Mouse (Mus musculus) MEL (cell line): ENCODE results near the gene Syp. TPM values are rescaled to one million over a fixed set of nuclear protein-coding genes. Genes with fewer than 3 reads are reported as not detected.

Source experiments
- DNase-seq: peaks from one replicate; pipeline ENCODE4 v3.0.0; 2011; ENCODE audit warnings: low read depth, low spot score
- H3K27ac ChIP-seq: 2 replicates; pipeline ENCODE4 v1.5.1; 2012; ENCODE audit warnings: low read depth, mild to moderate bottlenecking, control low read depth, low read length, moderate library complexity; ENCODE audit not compliant: control insufficient read depth
- H3K27me3 ChIP-seq, 2 experiments: fragments of 150-350 bp in 1 of 2; sonication (generic) in 1 of 2; 2 replicates each; pipeline ENCODE4 v1.6.1; 2012; ENCODE audit warnings: low read length in 2 of 2, mild to moderate bottlenecking in 2 of 2, improper control_type of control experiment in 1 of 2, moderate library complexity in 1 of 2; ENCODE audit not compliant: insufficient read depth in 2 of 2, control insufficient read depth in 1 of 2
- H3K36me3 ChIP-seq, 2 experiments: 2 replicates each; pipeline ENCODE4 v1.6.1; 2012 to 2014; ENCODE audit warnings: low read length in 2 of 2, improper control_type of control experiment in 1 of 2, inconsistent platforms in 1 of 2, mild to moderate bottlenecking in 1 of 2; ENCODE audit not compliant: insufficient read depth in 2 of 2, control insufficient read depth in 1 of 2
- H3K4me1 ChIP-seq, 2 experiments: fragments of 150-350 bp in 1 of 2; sonication (generic) in 1 of 2; 2 replicates each; pipeline ENCODE4 v1.6.1; 2012; ENCODE audit warnings: low read length in 2 of 2, improper control_type of control experiment in 1 of 2, mild to moderate bottlenecking in 1 of 2; ENCODE audit not compliant: insufficient read depth in 2 of 2, control insufficient read depth in 1 of 2
- H3K4me3 ChIP-seq, 2 experiments: fragments of 150-350 bp in 1 of 2; sonication (generic) in 1 of 2; 2 replicates each; pipeline ENCODE4 v1.5.1; 2012; ENCODE audit warnings: low read depth in 2 of 2, low read length in 2 of 2, mild to moderate bottlenecking in 2 of 2, moderate library complexity in 2 of 2, control low read depth in 1 of 2, improper control_type of control experiment in 1 of 2; ENCODE audit not compliant: control insufficient read depth in 1 of 2, insufficient read depth in 1 of 2
- H3K79me2 ChIP-seq: 2 replicates; pipeline ENCODE4 v1.6.1; 2012; ENCODE audit warnings: mild to moderate bottlenecking, low read length, moderate library complexity; ENCODE audit not compliant: control insufficient read depth, poor library complexity, insufficient read depth
- H3K9ac ChIP-seq: 2 replicates; pipeline ENCODE4 v1.6.1; 2012; ENCODE audit warnings: low read depth, mild to moderate bottlenecking, control low read depth, low read length, moderate library complexity; ENCODE audit not compliant: control insufficient read depth, poor library complexity, severe bottlenecking
- H3K9me3 ChIP-seq: fragments of 150-350 bp; sonication (generic); replicated peaks from 2 replicates; pipeline ENCODE4 v1.6.1; 2012; ENCODE audit warnings: mild to moderate bottlenecking, low read length, improper control_type of control experiment, moderate library complexity; ENCODE audit not compliant: insufficient read depth
- BHLHE40 ChIP-seq: IDR thresholded peaks from 2 replicates; pipeline ENCODE4 v1.6.1; 2012; ENCODE audit warnings: low read depth, mild to moderate bottlenecking, inconsistent platforms, low read length, improper control_type of control experiment, borderline replicate concordance
- CHD1 ChIP-seq: IDR thresholded peaks from 2 replicates; pipeline ENCODE4 v1.6.1; 2012; ENCODE audit warnings: low read depth, mild to moderate bottlenecking, inconsistent platforms, low read length, improper control_type of control experiment
- CHD2 ChIP-seq: IDR thresholded peaks from 2 replicates; pipeline ENCODE4 v1.6.1; 2011; ENCODE audit warnings: low read length, improper control_type of control experiment
- CTCF ChIP-seq, 3 experiments: IDR thresholded peaks in 2 of 3; conservative IDR thresholded peaks in 1 of 3; 2 replicates each; pipeline ENCODE4 v1.5.1; 2011 to 2012; ENCODE audit warnings: low read length in 3 of 3, low read depth in 2 of 3, mild to moderate bottlenecking in 2 of 3, improper control_type of control experiment in 1 of 3, inconsistent platforms in 1 of 3, mixed read lengths in 1 of 3, moderate library complexity in 1 of 3; ENCODE audit not compliant: control insufficient read depth in 1 of 3, insufficient read depth in 1 of 3, poor library complexity in 1 of 3, severe bottlenecking in 1 of 3
- E2F4 ChIP-seq: IDR thresholded peaks from 2 replicates; pipeline ENCODE4 v1.6.1; 2011; ENCODE audit warnings: low read depth, low read length, improper control_type of control experiment, borderline replicate concordance
- ELF1 ChIP-seq: IDR thresholded peaks from 2 replicates; pipeline ENCODE4 v1.6.1; 2014; ENCODE audit warnings: low read depth, mild to moderate bottlenecking, inconsistent platforms, low read length, improper control_type of control experiment, moderate library complexity
- EP300 ChIP-seq, 2 experiments: IDR thresholded peaks; 2 replicates each; pipeline ENCODE4 v1.6.1; 2011; ENCODE audit warnings: improper control_type of control experiment in 2 of 2, low read length in 2 of 2, low read depth in 1 of 2, mild to moderate bottlenecking in 1 of 2
- GABPA ChIP-seq: IDR thresholded peaks from 2 replicates; pipeline ENCODE4 v1.6.1; 2012; ENCODE audit warnings: low read depth, mild to moderate bottlenecking, inconsistent platforms, low read length, improper control_type of control experiment, moderate library complexity
- GATA1 ChIP-seq: IDR thresholded peaks from 2 replicates; pipeline ENCODE4 v1.6.1; 2011; ENCODE audit warnings: low read depth, low read length, improper control_type of control experiment
- HCFC1 ChIP-seq: IDR thresholded peaks from 2 replicates; pipeline ENCODE4 v1.6.1; 2012; ENCODE audit warnings: low read depth, mild to moderate bottlenecking, inconsistent platforms, low read length, improper control_type of control experiment, moderate library complexity
- JUND ChIP-seq: IDR thresholded peaks from 2 replicates; pipeline ENCODE4 v1.6.1; 2011; ENCODE audit warnings: low read depth, mild to moderate bottlenecking, improper control_type of control experiment, low read length
- KAT2A ChIP-seq: conservative IDR thresholded peaks from 2 replicates; pipeline ENCODE4 v1.6.1; 2012; ENCODE audit warnings: low read depth, low read length, improper control_type of control experiment, inconsistent platforms
- MAFK ChIP-seq: IDR thresholded peaks from 2 replicates; pipeline ENCODE4 v1.6.1; 2011; ENCODE audit warnings: low read depth, mild to moderate bottlenecking, low read length, improper control_type of control experiment, borderline replicate concordance
- MAX ChIP-seq: IDR thresholded peaks from 2 replicates; pipeline ENCODE4 v1.6.1; 2011; ENCODE audit warnings: low read length, improper control_type of control experiment
- MAZ ChIP-seq: IDR thresholded peaks from 2 replicates; pipeline ENCODE4 v1.6.1; 2012; ENCODE audit warnings: low read depth, mild to moderate bottlenecking, inconsistent platforms, low read length, improper control_type of control experiment
- MEF2A ChIP-seq: IDR thresholded peaks from 2 replicates; pipeline ENCODE4 v1.6.1; 2014; ENCODE audit warnings: low read depth, mild to moderate bottlenecking, inconsistent platforms, low read length, improper control_type of control experiment; ENCODE audit not compliant: poor library complexity, insufficient replicate concordance, severe bottlenecking; ENCODE audit errors: extremely low read depth
- MXI1 ChIP-seq: IDR thresholded peaks from 2 replicates; pipeline ENCODE4 v1.6.1; 2011; ENCODE audit warnings: mild to moderate bottlenecking, low read depth, low read length, improper control_type of control experiment
- MYB ChIP-seq: IDR thresholded peaks from 2 replicates; pipeline ENCODE4 v1.6.1; 2011; ENCODE audit warnings: mild to moderate bottlenecking, low read depth, low read length, improper control_type of control experiment
- MYC ChIP-seq: IDR thresholded peaks from 2 replicates; pipeline ENCODE4 v1.6.1; 2011; ENCODE audit warnings: low read depth, mild to moderate bottlenecking, low read length, improper control_type of control experiment, moderate library complexity
- NELFE ChIP-seq: IDR thresholded peaks from 2 replicates; pipeline ENCODE4 v1.6.1; 2011; ENCODE audit warnings: low read depth, low read length, improper control_type of control experiment
- NRF1 ChIP-seq: IDR thresholded peaks from 2 replicates; pipeline ENCODE4 v1.6.1; 2014; ENCODE audit warnings: low read depth, mild to moderate bottlenecking, inconsistent platforms, low read length, improper control_type of control experiment, moderate library complexity; ENCODE audit not compliant: poor library complexity, insufficient read depth, severe bottlenecking
- POLR2A ChIP-seq, 2 experiments: IDR thresholded peaks; 2 replicates each; pipeline ENCODE4 v1.6.1; 2011 to 2012; ENCODE audit warnings: low read length in 2 of 2, mild to moderate bottlenecking in 2 of 2, control low read depth in 1 of 2, improper control_type of control experiment in 1 of 2, low read depth in 1 of 2, moderate library complexity in 1 of 2; ENCODE audit not compliant: control insufficient read depth in 1 of 2, insufficient read depth in 1 of 2, poor library complexity in 1 of 2
- POLR2AphosphoS2 ChIP-seq: IDR thresholded peaks from 2 replicates; pipeline ENCODE4 v1.6.1; 2011; ENCODE audit warnings: low read length, improper control_type of control experiment
- POLR2AphosphoS5 ChIP-seq: IDR thresholded peaks from 2 replicates; pipeline ENCODE4 v1.6.1; 2012; ENCODE audit warnings: low read depth, borderline replicate concordance, mild to moderate bottlenecking, inconsistent platforms, low read length, moderate library complexity, mixed read lengths
- RAD21 ChIP-seq: IDR thresholded peaks from 2 replicates; pipeline ENCODE4 v1.6.1; 2011; ENCODE audit warnings: mild to moderate bottlenecking, low read depth, low read length, improper control_type of control experiment
- SIN3A ChIP-seq: IDR thresholded peaks from 2 replicates; pipeline ENCODE4 v1.6.1; 2012; ENCODE audit warnings: low read length, improper control_type of control experiment, inconsistent platforms
- SMC3 ChIP-seq: IDR thresholded peaks from 2 replicates; pipeline ENCODE4 v1.6.1; 2011; ENCODE audit warnings: low read depth, low read length, improper control_type of control experiment
- TAL1 ChIP-seq: IDR thresholded peaks from 2 replicates; pipeline ENCODE4 v1.6.1; 2012; ENCODE audit warnings: mild to moderate bottlenecking, inconsistent platforms, low read length, moderate library complexity, mixed read lengths
- TCF12 ChIP-seq: IDR thresholded peaks from 2 replicates; pipeline ENCODE4 v1.6.1; 2014; ENCODE audit warnings: low read depth, mild to moderate bottlenecking, inconsistent platforms, low read length, improper control_type of control experiment, moderate library complexity
- UBTF ChIP-seq: IDR thresholded peaks from 2 replicates; pipeline ENCODE4 v1.6.1; 2012; ENCODE audit warnings: low read depth, mild to moderate bottlenecking, inconsistent platforms, low read length, improper control_type of control experiment, moderate library complexity, borderline replicate concordance; ENCODE audit not compliant: insufficient read depth
- USF2 ChIP-seq, 2 experiments: IDR thresholded peaks; 2 replicates each; pipeline ENCODE4 v1.6.1; 2011 to 2012; ENCODE audit warnings: improper control_type of control experiment in 2 of 2, low read length in 2 of 2, borderline replicate concordance in 1 of 2, inconsistent platforms in 1 of 2, low read depth in 1 of 2, mild to moderate bottlenecking in 1 of 2; ENCODE audit not compliant: insufficient read depth in 1 of 2
- ZC3H11A ChIP-seq: IDR thresholded peaks from 2 replicates; pipeline ENCODE4 v1.6.1; 2012; ENCODE audit warnings: low read depth, mild to moderate bottlenecking, inconsistent platforms, low read length, improper control_type of control experiment
- ZKSCAN1 ChIP-seq: IDR thresholded peaks from 2 replicates; pipeline ENCODE4 v1.6.1; 2012; ENCODE audit warnings: low read depth, mild to moderate bottlenecking, inconsistent platforms, low read length, improper control_type of control experiment, moderate library complexity
- ZMIZ1 ChIP-seq: IDR thresholded peaks from 2 replicates; pipeline ENCODE4 v1.6.1; 2012; ENCODE audit warnings: low read depth, mild to moderate bottlenecking, inconsistent platforms, low read length, improper control_type of control experiment, moderate library complexity
- ZNF384 ChIP-seq: IDR thresholded peaks from 2 replicates; pipeline ENCODE4 v1.6.1; 2012; ENCODE audit warnings: low read depth, mild to moderate bottlenecking, inconsistent platforms, low read length, improper control_type of control experiment
- polyA plus RNA-seq, 2 experiments: library from polyadenylated mRNA; stranded (reverse) in 1 of 2; unstranded in 1 of 2; fragments of >175 nt in 1 of 2; fragments of >200 nt in 1 of 2; gene quantifications; 2 replicates each; pipeline versions ENCODE4 v1.2.1 to v1.2.4; 2012; ENCODE audit warnings: low replicate concordance in 2 of 2, low read depth in 1 of 2; ENCODE audit not compliant: insufficient read length in 2 of 2, insufficient read depth in 1 of 2, missing spikeins in 1 of 2
- total RNA-seq: library from RNA; depleted of rRNA; stranded (reverse); fragments of 300-350 nt; gene quantifications from 2 replicates; pipeline ENCODE4 v1.2.3, GENCODE M21; 2012; rRNA removed

Gene Syp
- 0.54 and 0.56 TPM in 2 replicates for total RNA-seq
- polyA plus RNA-seq: 1 to 10 TPM in 1 of 2 experiments, not detected in 1; 2.3 TPM

DNA sequence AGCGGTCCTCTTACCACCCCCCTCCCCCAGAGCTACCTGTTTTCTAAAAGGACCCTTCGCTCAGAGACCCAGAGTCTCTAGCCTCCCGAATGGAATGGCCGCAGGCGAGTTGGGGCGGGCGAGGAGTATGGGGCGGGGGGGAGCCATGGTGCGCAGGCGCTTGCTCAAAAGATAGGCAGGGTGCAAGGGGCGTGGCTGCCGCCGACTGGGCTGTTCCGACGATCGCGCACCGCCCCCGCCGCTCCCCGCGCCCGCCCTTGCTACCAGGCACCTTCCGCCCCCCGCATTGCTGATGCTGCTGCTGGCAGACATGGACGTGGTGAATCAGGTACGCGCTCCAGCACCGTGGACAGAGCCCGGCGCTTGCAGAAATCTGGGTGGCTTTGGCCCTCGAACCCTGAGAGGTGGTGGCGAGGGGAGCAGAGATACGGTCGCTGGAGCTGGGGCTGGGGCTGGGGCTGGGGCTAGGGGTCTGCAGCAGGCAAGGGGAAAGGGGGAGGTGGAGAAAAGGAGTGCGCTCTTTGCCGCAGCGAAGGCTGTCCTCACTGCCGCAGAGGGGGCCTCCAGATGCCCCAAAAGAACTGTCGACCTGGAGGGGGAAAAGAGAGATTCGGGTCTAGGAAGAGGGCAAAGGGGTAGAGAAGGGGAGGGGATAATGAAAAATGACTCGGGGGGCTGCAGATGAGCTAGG, at the start of gene Syp:
Gene Syp, plus strand, starts transcription at position 71 of the 691 bp plus-strand sequence.
- Histone ChIP-seq H3K9me3 (no peaks in the 10 kb centered on the region), H3K9ac (peak within 1 kb of the TSS; percentile 85), H3K27ac (no peak within 1 kb of the TSS), H3K4me3 (peak within 1 kb of the TSS; percentile 69 to 70), H3K4me1 (peaks cover 0 to 18% of the 10 kb centered on the region in 2 experiments; a peak in 1 of 4 replicates), H3K27me3 (no peaks in the 10 kb centered on the region), H3K36me3 (peaks cover 0 to 5% of the 10 kb centered on the region in 2 experiments; a peak in 2 of 4 replicates), H3K79me2 (no peaks in the 10 kb centered on the region; the same call in 1 of the 2 replicates)
- DNase-seq: peak; percentile 96
- TF ChIP-seq JUND (peak; percentile 88; the same call in 1 of the 2 replicates), EP300 (IDR thresholded peaks at IDR 0.05; ENCODE audit: low read depth in 1 of 2, low read length in 2 of 2) (peak in 1 of 2 experiments; percentile 35; a peak in 1 of 4 replicates), SIN3A (peak; percentile 99), SMC3 (peak; percentile 32; the same call in 1 of the 2 replicates), MAX (peak; percentile 56; the same call in 1 of the 2 replicates), BHLHE40 (no peak), MAFK (no peak), POLR2AphosphoS5 (no peak), ZKSCAN1 (no peak), GATA1 (no peak), CHD1 (no peak), ELF1 (peak; percentile 62), RAD21 (no peak), UBTF (no peak), ZC3H11A (no peak), CHD2 (no peak), GABPA (no peak), NELFE (peak; percentile 36; the same call in 1 of the 2 replicates), POLR2AphosphoS2 (no peak), TCF12 (peak; percentile 20; the same call in 1 of the 2 replicates), KAT2A (no peak; the same call in 1 of the 2 replicates), MXI1 (peak; percentile 99), MEF2A (no peak), POLR2A (IDR thresholded peaks at IDR 0.05; ENCODE audit: control insufficient read depth in 1 of 2, insufficient read depth in 1 of 2, low read depth in 1 of 2, low read length in 2 of 2, poor library complexity in 1 of 2) (peak in 1 of 2 experiments; percentile 51; a peak in 1 of 4 replicates), NRF1 (peak; percentile 82), USF2 (IDR thresholded peaks at IDR 0.05; ENCODE audit: borderline replicate concordance in 1 of 2, insufficient read depth in 1 of 2, low read depth in 1 of 2, low read length in 2 of 2) (no peak), MAZ (peak; percentile 92; the same call in 1 of the 2 replicates), CTCF (IDR thresholded peaks at IDR 0.05 in 2 of 3, conservative IDR thresholded peaks at IDR 0.05 in 1 of 3; ENCODE audit: control insufficient read depth in 1 of 3, insufficient read depth in 1 of 3, low read depth in 2 of 3, low read length in 3 of 3, poor library complexity in 1 of 3, severe bottlenecking in 1 of 3) (no peak), MYC (no peak), E2F4 (no peak), HCFC1 (peak; percentile 75), ZNF384 (no peak), ZMIZ1 (no peak), MYB (no peak), TAL1 (no peak)
